11 mouse cellular contexts compared by ENCODE assay signal in the genomic region with DNA sequence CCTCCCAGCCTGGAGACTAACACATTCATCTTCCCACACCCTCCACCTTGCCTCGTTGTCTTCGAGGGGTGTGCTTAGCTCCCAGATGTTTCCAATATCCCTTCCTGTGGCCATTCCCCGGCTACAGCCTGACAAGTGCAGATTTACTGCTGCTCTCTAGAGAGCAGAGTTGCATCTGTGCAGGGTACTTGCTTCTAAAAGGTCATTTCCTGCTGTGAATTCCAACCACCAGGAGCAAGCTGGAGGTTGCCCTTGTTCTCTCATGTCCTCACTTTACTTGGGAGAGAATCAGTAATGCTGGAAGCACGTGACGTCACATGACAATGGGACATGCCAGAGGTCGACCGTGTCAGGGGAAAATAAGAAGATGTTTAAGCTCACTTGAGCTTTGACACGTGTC.
DNase-seq lines count a peak whose midpoint lies in the region; ATAC-seq and TF ChIP-seq lines count a peak whose summit lies in the region.
"Had no signal": no experiment of that assay in that cellular context is flagged by ENCODE, and none has a peak within 500 bp of the region (broad histone marks: within the 10 kb centered on the region; RNA-seq: fewer than 3 reads in every experiment).

No protein-coding gene starts in this region.

- H3K4me1 ChIP-seq in heart, adult 2 months (ENCODE audit: control insufficient read depth, insufficient read depth, low read length), result peaks cover 14% of the 10 kb centered on the region
- peaks cover 20% of the 10 kb centered on the region for H3K4me1 ChIP-seq in embryonic fibroblast, embryonic 13.5 days (ENCODE audit: control insufficient read depth, insufficient read depth, low read length)
- H3K4me1 ChIP-seq in neural tube, embryonic 15.5 days, result peaks cover 78% of the 10 kb centered on the region
- H3K4me1 ChIP-seq: liver, embryonic 13.5 days had no signal

- 0 out of 2 replicates have a peak overlapping the region, but pooled peaks have one; percentile 5 for H3K4me2 ChIP-seq in neural tube, embryonic 15.5 days
- H3K4me2 ChIP-seq: liver, embryonic 13.5 days had no signal

- H3K9me3 ChIP-seq in neural tube, embryonic 15.5 days (replicated peaks), result no peaks in the 10 kb centered on the region
- H3K9me3 ChIP-seq: liver, embryonic 13.5 days had no signal

- H3K79me2 ChIP-seq in heart, adult 2 months (replicated peaks; ENCODE audit: control insufficient read depth, insufficient read depth, low read length), result no peaks in the 10 kb centered on the region; the same call in 1 of the 2 replicates

- H3K4me3 ChIP-seq in heart, adult 2 months, result no peak overlapping the region
- H3K4me3 ChIP-seq in embryonic fibroblast, embryonic 13.5 days (ENCODE audit: insufficient read depth, low read length), result no peak overlapping the region
- H3K4me3 ChIP-seq in neural tube, embryonic 15.5 days (replicated peaks), result no peak overlapping the region
- H3K4me3 ChIP-seq: liver, embryonic 13.5 days had no signal

- H3K9ac ChIP-seq in heart, adult 2 months (ENCODE audit: low read depth, low read length), result no peak overlapping the region
- no peak overlapping the region for H3K9ac ChIP-seq in neural tube, embryonic 15.5 days (replicated peaks)
- H3K9ac ChIP-seq: liver, embryonic 13.5 days had no signal

- H3K27ac ChIP-seq in heart, adult 2 months, result peak overlapping the region; percentile 43
- H3K27ac ChIP-seq in embryonic fibroblast, embryonic 13.5 days (ENCODE audit: insufficient read depth, low read length), result peak overlapping the region; percentile 14; the same call in 1 of the 2 replicates
- peak overlapping the region; percentile 52 for H3K27ac ChIP-seq in neural tube, embryonic 15.5 days (replicated peaks)
- H3K27ac ChIP-seq: liver, embryonic 13.5 days had no signal

- TF ChIP-seq POLR2A in heart, adult 2 months (IDR thresholded peaks at IDR 0.05; ENCODE audit: insufficient read depth, low read depth, low read length), result no peak
- no peak for TF ChIP-seq POLR2A in embryonic fibroblast, embryonic 13.5 days (IDR thresholded peaks at IDR 0.05; ENCODE audit: low read depth, low read length)

- TF ChIP-seq EP300 in heart, adult 2 months (IDR thresholded peaks at IDR 0.05; ENCODE audit: insufficient read depth, low read depth, low read length), result no peak

- H3K36me3 ChIP-seq in heart, adult 2 months (ENCODE audit: control insufficient read depth, insufficient read depth, low read length), result peaks cover 9% of the 10 kb centered on the region; the same call in 1 of the 2 replicates
- no peaks in the 10 kb centered on the region for H3K36me3 ChIP-seq in neural tube, embryonic 15.5 days
- H3K36me3 ChIP-seq: liver, embryonic 13.5 days had no signal

- intact Hi-C loops in heart, adult 2 months (cut with DNase I), result no loop called here

- ATAC-seq in neural tube, embryonic 15.5 days (ENCODE audit: low FRiP score), result no peak
- ATAC-seq in granulocyte monocyte progenitor cell, adult 5-6 weeks (replicated peaks; ENCODE audit: poor library complexity, severe bottlenecking), result no peak

- no peak for DNase-seq in heart, adult 2 months
- no peak for DNase-seq in heart, adult 8-10 months (ENCODE audit: low spot score)
- peak; percentile 54 to 60 for DNase-seq in kidney, adult 8-10 months
- DNase-seq in cerebellum, postnatal 36 days, result no peak
- no peak for DNase-seq in ovary, postnatal 14 days (ENCODE audit: low spot score)
- DNase-seq: gastrocnemius, postnatal 36 days; liver, embryonic 13.5 days had no signal

- no peaks in the 10 kb centered on the region for H3K27me3 ChIP-seq in heart, adult 2 months (ENCODE audit: control insufficient read depth, insufficient read depth, low read length)
- H3K27me3 ChIP-seq in neural tube, embryonic 15.5 days (replicated peaks), result no peaks in the 10 kb centered on the region
- H3K27me3 ChIP-seq: CH12.LX; liver, embryonic 13.5 days had no signal

- 8% methylated on average over 8 of the region's 8 CpGs for WGBS in heart, adult 2 months
- WGBS in neural tube, embryonic 15.5 days, result 29% methylated on average over 8 of the region's 8 CpGs

- peak; percentile 59 for TF ChIP-seq CTCF in heart, adult 2 months (IDR thresholded peaks at IDR 0.05)
- TF ChIP-seq CTCF in embryonic fibroblast, embryonic 13.5 days (IDR thresholded peaks at IDR 0.05; ENCODE audit: borderline replicate concordance, insufficient read depth, low read length), result no peak

Comparison
In these comparisons a context has a peak if more than half of its experiments do, and no peak if none do; other contexts are left out.
1. DNase-seq: peak in kidney, adult 8-10 months (2 of 2); none in heart, adult 2 months (0 of 2), heart, adult 8-10 months (single experiment), cerebellum, postnatal 36 days (0 of 2) and ovary, postnatal 14 days (single experiment).
2. Peak in every context shown above with its lines, with median percentiles within 50 percentile points of each other: H3K27ac ChIP-seq.